Mouse (Mus musculus): ENCODE results near the gene Arg1.
A peak's percentile ranks its signal among the peaks of the same experiment; 100 is the strongest.

Arg1 gene

GRCm38 (mm10) chr10:24926962-24927720, at the start of gene Arg1:
Arg1 (minus strand) TSS chr10:24927484.
- DNase-seq, result no peak

GRCm38 (mm10) chr10:24973845-24974514, 46.7 kb upstream of the Arg1 start:
- no peak for DNase-seq

DNA sequence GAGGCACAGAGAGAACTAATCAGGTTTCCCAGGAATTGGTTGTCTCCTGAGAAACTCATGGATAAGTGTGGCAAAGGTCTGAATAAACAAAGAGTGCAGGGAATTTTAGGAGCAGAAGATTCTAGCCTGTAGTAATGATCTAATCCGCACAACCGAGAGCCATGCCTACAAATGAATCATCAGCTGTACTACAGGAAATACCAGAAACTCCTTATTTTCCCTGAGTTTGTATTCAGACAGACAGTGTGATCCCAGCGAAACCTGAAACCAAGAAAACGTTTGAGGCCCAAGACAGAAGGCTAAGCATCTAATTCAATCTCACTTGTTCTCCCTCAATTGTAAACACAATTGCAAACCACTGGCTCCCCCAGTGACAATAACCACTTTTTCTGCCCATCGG, 46.1 kb upstream of the Arg1 start:
- no peak for DNase-seq

DNA sequence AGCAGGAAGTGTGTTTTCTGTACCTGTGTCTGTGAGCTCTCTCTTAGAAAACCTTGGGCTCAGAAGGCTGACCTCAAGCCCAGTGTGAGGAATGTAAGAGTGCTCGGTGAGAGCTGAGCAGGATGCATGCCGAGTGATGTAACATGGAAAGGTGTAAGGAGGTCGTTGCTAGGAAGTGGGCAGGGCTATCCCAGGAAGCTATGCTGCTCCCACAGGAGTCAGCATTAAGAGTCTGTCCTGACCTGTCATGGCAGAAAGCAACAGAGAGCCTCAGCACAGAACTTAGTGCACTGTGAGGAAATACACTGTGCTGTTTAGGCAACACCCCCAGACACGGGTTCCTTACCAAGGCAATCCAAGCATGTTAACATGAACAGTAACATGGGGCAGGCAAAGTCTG, 45.6 kb upstream of the Arg1 start:
- DNase-seq, result no peak

DNA sequence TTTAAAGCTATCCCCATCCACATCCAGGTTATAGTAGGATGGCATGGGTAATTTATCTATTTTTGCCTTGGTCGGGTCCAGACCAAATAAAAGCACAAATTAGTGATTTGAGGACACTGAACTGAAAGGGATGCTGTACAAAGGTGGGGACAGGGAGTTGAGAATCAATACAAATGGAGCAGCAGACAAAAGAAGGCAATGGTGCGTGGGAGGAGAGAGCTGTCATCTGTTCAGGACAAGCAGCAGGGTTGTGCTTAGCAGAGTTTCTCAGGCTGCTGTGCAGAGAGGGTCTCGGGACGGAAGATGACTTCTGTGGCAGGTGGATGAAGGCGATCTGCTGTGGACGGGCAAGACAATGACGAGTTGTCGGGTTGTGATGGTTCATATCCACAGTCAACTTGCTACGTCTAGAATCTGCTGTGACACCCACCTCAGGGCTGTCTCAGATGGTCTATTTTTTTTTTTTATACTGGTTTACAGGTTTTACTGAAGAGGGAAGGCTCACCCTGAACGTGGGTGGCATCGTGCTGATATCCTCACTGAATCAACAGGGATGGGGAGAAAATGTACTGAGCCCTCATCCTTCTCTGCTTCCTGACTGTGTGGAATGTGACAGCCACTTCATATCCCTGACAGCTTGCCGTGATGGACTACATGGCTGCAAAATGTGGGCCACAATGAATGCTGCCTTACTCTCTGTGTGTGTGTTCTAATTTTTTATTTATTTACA, 38.7 kb upstream of the Arg1 start:
- peak; percentile 52 for DNase-seq

DNA sequence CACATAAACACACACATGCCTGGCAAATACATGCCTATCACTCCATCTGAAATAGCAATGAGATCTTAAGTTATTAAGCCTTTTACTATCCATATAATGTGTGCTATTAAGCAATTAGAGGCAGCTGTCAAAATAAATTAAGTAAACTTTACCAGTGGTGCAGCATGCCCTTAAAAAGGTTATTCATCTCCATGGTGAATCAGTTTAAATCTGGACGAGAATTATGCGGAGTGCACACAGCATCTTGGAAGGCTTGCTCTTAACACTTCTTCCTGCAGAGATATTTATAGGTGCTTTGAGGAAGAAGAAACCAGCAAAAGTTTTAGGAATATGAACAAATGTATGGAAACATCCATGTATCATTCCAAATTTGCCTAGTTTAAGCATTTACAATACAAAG, 34.6 kb upstream of the Arg1 start:
- no peak for DNase-seq

- DNase-seq, result no peak
Measured at GRCm38 (mm10) chr10:24961112-24961511, 33.8 kb upstream of the Arg1 start.

DNA sequence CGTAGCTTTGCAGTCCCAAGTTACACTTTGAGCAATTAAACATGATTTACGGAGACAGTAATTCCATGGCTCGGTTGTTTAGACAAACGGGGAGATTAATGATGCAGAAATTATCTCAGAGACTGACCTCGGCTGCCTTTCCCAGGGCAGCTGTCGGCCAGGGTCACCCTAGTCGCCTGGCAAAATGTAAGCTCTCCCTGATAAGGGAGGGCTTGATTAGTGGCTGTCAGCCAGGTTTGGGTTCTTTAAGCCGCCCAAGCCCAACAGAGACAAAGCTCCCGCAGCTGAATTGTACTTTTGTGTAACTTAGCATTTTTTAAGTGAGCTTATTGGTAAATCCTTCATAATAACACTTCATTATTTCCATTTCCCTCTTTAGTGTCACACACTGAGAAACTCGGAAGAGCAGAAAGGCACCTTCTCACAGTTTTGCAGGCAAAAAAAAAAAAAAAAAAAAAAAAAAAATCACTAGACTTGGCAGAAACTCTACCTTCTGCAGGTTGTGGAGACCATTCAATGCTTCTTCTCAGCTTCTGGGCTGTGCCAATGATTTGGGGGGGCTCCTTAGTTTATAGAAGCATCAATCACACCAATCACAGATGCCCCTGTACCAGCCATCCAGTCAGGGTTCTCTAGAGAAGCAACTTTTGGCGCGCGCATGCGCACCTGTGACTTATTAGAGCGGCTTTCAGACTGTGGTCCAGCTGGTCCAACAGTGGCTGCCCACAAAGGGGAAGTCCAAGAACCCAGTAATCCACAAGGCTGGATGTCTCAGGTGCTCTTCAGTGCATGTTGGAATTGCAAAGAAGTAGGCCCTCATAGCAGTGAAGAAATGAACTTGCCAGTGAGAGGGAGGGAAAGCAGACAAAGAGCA, 32.0 kb upstream of the Arg1 start:
- DNase-seq, result no peak

DNA sequence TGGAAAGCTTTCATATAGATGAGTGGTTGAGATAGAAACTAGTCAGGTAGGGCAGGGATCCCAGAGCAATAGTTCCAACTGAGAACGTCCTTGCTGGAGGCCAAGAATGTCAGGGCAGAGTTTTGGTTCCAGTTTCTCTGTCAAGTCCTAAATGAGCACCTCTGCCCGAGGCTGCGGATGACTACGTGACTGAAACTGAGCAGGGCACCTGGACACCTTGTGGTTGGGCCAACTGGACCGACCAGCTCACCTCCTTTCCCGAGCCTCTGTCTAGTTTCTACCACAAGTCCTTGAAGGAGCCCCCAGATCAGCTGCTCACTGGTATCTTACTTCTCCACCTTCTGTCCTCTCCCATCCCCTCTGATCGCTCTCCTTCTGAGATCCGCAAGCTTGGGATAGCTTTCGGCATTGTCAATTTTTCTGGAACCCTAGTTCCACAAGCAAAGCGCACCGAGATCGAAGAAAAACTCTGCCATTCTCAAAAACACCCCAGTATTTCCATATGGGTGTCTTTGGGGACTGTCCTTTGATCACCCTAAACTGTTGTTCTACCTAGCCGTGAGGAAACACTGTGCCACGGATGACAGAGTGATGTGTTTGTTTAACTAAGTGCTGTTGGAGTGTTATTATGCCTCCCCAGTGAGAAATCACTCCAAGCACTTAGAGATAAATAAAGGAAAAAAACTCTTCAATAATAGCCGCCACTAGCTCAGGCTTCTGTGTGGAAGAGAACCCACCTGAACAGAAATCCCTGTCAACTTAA, 31.2 kb upstream of the Arg1 start:
- no peak for DNase-seq

DNA sequence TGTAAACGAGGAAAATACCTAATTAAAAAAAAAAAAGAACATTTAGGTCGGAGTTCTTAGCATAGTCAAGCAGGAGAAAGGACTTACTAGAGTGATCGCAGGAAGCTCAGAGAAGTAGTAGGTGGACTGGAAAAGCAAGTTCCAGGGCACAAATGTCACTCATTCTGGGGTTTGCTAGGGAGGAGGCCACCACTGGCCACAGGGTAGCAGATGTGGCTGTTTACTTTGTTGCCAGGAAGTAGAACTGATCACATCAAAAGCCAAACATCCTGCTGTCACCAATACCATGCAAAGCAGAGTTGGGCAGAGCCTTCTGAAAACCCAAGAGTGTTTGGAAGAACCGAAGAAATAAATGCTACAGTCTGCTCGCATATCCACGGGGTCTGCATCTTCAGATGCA, 26.6 kb upstream of the Arg1 start:
- no peak for DNase-seq

- no peak for DNase-seq
Measured at GRCm38 (mm10) chr10:24952549-24952948, 25.3 kb upstream of the Arg1 start.

GRCm38 (mm10) chr10:24951575-24951974, 24.3 kb upstream of the Arg1 start:
- no peak for DNase-seq

- no peak for DNase-seq
Measured at GRCm38 (mm10) chr10:24950223-24950622, 22.9 kb upstream of the Arg1 start.

DNA sequence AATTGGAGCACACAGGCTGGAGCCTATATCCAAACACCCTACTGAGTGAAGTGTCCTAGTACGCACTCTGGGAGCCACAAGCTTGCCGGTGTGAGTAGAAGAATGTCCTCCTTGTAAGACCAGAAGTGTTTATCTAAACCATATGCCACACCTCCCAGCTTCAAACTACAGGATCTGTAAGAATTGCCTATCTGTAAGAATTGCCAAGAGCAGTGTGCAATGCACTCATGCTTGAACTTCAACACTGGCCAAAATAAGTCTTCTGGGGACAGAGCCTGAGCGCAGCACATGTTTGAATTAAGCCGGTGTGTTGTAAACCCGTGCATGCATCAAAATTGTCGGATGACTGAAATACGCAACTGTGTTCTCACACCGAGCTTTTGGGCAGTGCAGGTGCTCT, 21.0 kb upstream of the Arg1 start:
- DNase-seq, result no peak

- no peak for DNase-seq
Measured at GRCm38 (mm10) chr10:24947871-24948270, 20.6 kb upstream of the Arg1 start.

DNA sequence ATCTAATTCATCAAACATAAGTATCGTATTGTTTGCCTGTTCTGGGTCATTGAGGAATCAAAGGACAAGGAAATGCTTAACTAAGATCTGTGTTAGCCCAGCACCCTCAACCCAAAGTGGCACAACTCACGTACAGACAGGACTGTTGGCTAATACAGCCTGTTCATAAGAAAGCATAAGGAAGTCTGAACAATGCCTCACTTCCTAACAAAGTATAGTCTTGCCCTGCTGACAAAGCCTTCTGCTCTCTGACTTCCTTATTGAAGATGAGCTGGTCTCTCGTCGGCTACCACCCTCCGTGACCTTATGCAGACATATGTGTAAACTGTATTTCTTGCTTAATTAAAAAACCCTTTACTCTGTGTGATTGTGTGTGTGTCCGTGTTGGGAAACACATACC, 2.9 kb upstream of the Arg1 start:
- no peak for DNase-seq

GRCm38 (mm10) chr10:24928072-24928471, 788 bp upstream of the Arg1 start:
- DNase-seq, result no peak

DNA sequence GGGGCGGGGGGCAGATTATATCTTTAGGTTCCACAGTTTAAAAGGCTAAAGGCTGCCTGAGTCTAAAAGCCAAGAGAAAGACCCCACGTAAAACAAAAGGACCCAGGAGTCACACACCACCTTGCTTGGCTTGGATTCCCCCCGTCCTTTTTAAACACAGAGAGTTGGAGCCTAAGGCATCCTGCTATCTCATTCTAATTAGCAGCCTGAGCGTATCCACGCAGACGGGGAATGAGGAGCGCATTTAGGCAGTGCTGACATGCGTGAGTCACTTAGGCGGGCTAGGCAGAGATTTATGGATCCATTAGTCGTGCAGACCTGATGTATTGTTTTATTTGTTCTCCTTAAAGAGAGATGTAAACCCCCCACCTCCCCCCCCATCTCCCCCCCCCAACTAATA, 904 bp downstream of the Arg1 start:
- DNase-seq, result no peak

DNA sequence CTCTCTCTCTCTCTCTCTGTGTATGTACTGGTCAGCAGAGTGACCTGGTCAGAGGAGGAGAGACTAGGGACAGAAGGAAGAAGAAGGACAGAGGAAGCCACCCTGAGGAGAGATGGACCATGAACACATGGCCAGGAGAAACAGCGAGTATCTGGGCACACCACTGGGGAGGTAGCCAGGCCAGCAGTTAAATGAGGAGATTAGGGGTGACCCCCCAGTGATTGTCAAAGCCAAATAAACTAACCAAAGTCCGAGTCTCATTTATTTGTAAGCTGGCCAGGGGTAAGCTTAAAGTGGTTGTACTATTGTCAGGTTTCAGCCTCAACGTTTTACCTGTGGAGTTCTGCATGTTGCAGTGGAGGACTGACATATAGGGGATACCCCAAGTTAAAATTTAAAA, 3.0 kb downstream of the Arg1 start:
- no peak for DNase-seq

DNA sequence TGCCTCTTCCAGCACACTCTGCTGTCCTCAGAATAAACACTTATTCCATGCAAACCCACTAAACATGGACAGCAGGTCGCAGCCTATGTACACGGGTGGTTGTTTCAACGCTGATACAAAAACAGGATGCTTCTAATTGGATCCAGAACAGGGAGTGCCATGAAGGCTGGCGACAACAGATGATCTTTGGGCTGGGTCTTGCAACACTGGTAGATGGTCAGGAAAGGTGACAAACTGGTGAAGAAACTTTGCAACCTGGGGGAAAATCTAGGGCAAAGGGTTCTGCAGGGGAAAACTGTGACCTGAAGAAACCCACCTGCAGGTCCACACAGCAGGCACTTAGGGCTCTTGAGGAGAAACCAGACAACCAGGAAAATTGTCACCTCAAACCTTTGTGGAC, 4.3 kb downstream of the Arg1 start:
- DNase-seq, result no peak

- no peak for DNase-seq
Measured at GRCm38 (mm10) chr10:24915486-24915885, 11.8 kb downstream of the Arg1 start.

GRCm38 (mm10) chr10:24912576-24912975, 14.7 kb downstream of the Arg1 start:
- DNase-seq, result no peak
